Mouse (Mus musculus) E14TG2a.4 (cell line): ENCODE results near the gene Klrb1c.

ENCODE experiments used
- CTCF ChIP-seq: conservative IDR thresholded peaks from 2 replicates; pipeline ENCODE4 v1.5.1; 2014; ENCODE audit warnings: low read length
- NANOG ChIP-seq: IDR thresholded peaks from 2 replicates; pipeline ENCODE4 v1.6.1; 2014; ENCODE audit warnings: borderline replicate concordance, low read length, mixed read lengths

DNA sequence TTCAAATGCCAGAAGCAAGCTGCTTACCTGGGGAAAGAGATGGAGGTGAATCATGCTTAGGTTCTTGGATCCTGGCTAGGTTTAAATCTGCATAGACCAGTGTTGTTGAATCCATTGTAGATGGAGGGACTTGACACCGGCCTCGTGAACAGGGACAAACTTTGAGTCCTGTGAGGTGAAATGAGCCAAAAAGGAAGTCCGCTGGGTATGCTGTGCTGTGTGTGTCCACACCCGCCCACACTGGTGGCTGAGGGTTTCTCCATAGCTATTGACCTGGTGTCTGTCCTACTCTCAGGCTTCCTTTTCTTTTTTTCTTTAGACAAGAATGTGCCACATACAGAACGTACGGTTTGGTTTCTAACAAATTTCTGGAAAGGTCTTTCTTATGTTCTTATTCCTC lies 37.1 kb upstream of the Klrb1c start, which contains the start of the genes Gm44511 and Klrb1b:
- TF ChIP-seq CTCF (no peak), NANOG (no peak)
